Mouse (Mus musculus): Measurements from ENCODE around the gene Col4a1. TPM values are rescaled to one million over a fixed set of nuclear protein-coding genes. Genes with fewer than 3 reads are reported as not detected.

Col4a1 gene
- polyA plus RNA-seq, 1 experiment from 2014 or later = 115 TPM

- Histone ChIP-seq H3K4me3 (ENCODE audit: low read depth, low read length) (no peak overlapping the region), H3K4me2 (no peak overlapping the region), H3K27me3 (ENCODE audit: control insufficient read depth, insufficient read depth, low read length) (no peaks in the 10 kb centered on the region), H3K4me1 (ENCODE audit: control insufficient read depth, insufficient read depth, low read length) (no peaks in the 10 kb centered on the region), H3K9ac (ENCODE audit: low read length) (no peak overlapping the region), H3K27ac (ENCODE audit: low read depth, low read length) (no peak overlapping the region), H3K9me3 (ENCODE audit: control insufficient read depth, low read length) (no peaks in the 10 kb centered on the region), H3K36me3 (ENCODE audit: control insufficient read depth, insufficient read depth, low read length) (no peaks in the 10 kb centered on the region)
- no peak for ATAC-seq (ENCODE audit: low FRiP score)
- DNase-seq (ENCODE audit: low spot score, missing footprints) = no peak
- WGBS = 91% methylated on average over 13 of the region's 13 CpGs
These were observed 55.3 kb downstream of the Col4a1 start for GRCm38 (mm10) chr8:11257079-11258017.

GRCm38 (mm10) chr8:11256405-11256804 is 56.2 kb downstream of the Col4a1 start:
- no peak overlapping the region for H3K27ac ChIP-seq (ENCODE audit: low read depth, low read length)
- H3K4me3 ChIP-seq (ENCODE audit: low read depth, low read length) = no peak overlapping the region

DNA sequence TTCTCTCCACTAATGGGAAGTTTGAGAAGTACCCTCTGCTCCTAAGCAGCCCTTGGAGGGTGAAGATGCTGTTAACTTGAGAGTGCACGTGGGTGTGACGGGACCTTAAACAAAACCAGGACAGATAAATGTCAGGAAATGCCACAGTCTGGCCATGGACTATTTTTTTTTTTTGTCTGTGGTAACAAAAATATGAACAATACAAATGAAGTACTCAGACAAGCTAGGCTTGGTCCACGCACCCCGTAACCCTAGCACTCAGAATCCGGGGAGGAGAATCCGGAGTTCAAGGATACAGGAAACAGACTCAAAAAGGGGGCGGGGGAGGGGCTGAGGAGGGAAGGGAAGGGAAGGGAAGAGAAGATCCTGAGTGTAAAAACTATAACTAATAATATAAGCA is 56.9 kb downstream of the Col4a1 start:
- H3K4me3 ChIP-seq (ENCODE audit: low read depth, low read length) = no peak overlapping the region
- H3K4me2 ChIP-seq = no peak overlapping the region
- no peaks in the 10 kb centered on the region for H3K9me3 ChIP-seq (ENCODE audit: control insufficient read depth, low read length)
- no peaks in the 10 kb centered on the region for H3K4me1 ChIP-seq (ENCODE audit: control insufficient read depth, insufficient read depth, low read length)
- 84% methylated on average over 7 of the region's 7 CpGs for WGBS
- DNase-seq (ENCODE audit: low spot score, missing footprints) (no peak), ATAC-seq (ENCODE audit: low FRiP score) (no peak)
- H3K27me3 ChIP-seq (ENCODE audit: control insufficient read depth, insufficient read depth, low read length) = no peaks in the 10 kb centered on the region
- H3K27ac ChIP-seq (ENCODE audit: low read depth, low read length) = no peak overlapping the region
- H3K9ac ChIP-seq (ENCODE audit: low read length) = no peak overlapping the region
- H3K36me3 ChIP-seq (ENCODE audit: control insufficient read depth, insufficient read depth, low read length) = no peaks in the 10 kb centered on the region

More at GRCm38 (mm10) chr8:11256405-11256804, 56.2 kb downstream of the Col4a1 start:
- no peak overlapping the region for H3K4me2 ChIP-seq
- ATAC-seq (ENCODE audit: low FRiP score) (no peak), DNase-seq (ENCODE audit: low spot score, missing footprints) (no peak)
- no peak overlapping the region for H3K9ac ChIP-seq (ENCODE audit: low read length)
- WGBS = 81% methylated on average over 7 of the region's 7 CpGs
- H3K27me3 ChIP-seq (ENCODE audit: control insufficient read depth, insufficient read depth, low read length) = no peaks in the 10 kb centered on the region
- H3K9me3 ChIP-seq (ENCODE audit: control insufficient read depth, low read length) = no peaks in the 10 kb centered on the region
- H3K4me1 ChIP-seq (ENCODE audit: control insufficient read depth, insufficient read depth, low read length) = no peaks in the 10 kb centered on the region
- H3K36me3 ChIP-seq (ENCODE audit: control insufficient read depth, insufficient read depth, low read length) = no peaks in the 10 kb centered on the region

DNA sequence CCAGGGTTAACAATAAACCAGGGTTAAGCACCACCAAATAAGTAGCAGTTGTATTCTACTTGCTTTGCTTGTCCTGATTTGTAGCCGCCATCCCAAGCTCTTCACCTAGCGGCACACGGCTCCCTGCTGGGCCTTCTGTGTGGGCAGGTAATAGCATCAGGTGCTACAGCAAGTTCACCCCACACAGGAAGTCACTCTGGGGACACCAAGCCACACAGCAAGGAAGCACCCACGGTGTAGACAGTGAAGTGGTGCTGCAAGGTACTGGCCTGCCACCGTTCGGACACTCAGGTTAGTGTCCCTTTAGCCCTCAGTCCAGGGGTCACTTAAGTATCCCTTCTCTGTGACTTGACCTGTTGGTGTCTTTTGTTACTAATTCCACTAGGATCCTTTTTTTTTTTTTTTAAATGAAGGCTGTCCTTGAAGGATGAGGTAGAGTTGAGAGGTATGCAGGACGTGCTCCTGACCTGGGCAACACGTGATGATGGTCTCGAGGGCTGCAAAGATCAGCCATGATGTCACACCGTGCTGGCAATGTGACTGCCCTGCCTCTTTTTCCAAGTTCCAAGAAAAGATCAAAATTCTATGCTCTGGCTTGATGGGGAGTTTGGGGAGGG is 57.6 kb downstream of the Col4a1 start:
- no peaks in the 10 kb centered on the region for H3K36me3 ChIP-seq (ENCODE audit: control insufficient read depth, insufficient read depth, low read length)
- no peak overlapping the region for H3K4me3 ChIP-seq (ENCODE audit: low read depth, low read length)
- ATAC-seq (ENCODE audit: low FRiP score) (no peak), DNase-seq (ENCODE audit: low spot score, missing footprints) (no peak)
- no peak overlapping the region for H3K9ac ChIP-seq (ENCODE audit: low read length)
- WGBS = 88% methylated on average over 10 of the region's 10 CpGs
- no peaks in the 10 kb centered on the region for H3K27me3 ChIP-seq (ENCODE audit: control insufficient read depth, insufficient read depth, low read length)
- H3K4me2 ChIP-seq = no peak overlapping the region
- no peaks in the 10 kb centered on the region for H3K4me1 ChIP-seq (ENCODE audit: control insufficient read depth, insufficient read depth, low read length)
- H3K27ac ChIP-seq (ENCODE audit: low read depth, low read length) = no peak overlapping the region
- no peaks in the 10 kb centered on the region for H3K9me3 ChIP-seq (ENCODE audit: control insufficient read depth, low read length)

DNA sequence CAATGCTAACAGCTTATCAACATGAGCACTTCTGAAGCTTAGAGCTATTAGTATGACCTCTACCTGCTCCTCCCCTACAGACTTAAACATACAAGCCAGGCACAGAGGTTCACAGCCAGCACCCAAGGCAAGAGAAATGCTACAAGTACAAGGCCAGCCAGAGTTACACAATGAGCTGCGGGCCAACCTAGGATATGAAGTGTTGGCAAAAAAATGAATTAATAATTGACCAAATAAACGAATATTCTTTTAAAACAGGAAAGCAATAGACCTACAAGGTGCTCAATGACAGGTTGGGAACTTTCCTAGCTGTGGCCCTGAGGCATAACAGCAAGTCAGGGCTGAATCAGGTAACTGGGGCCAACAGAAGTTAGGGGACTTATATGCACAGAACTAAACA is 58.1 kb downstream of the Col4a1 start:
- H3K9ac ChIP-seq (ENCODE audit: low read length) = no peak overlapping the region
- WGBS = 84% methylated on average over 2 of the region's 2 CpGs
- H3K36me3 ChIP-seq (ENCODE audit: control insufficient read depth, insufficient read depth, low read length) = no peaks in the 10 kb centered on the region
- H3K4me2 ChIP-seq = no peak overlapping the region
- H3K27me3 ChIP-seq (ENCODE audit: control insufficient read depth, insufficient read depth, low read length) = no peaks in the 10 kb centered on the region
- no peak for DNase-seq (ENCODE audit: low spot score, missing footprints)
- H3K9me3 ChIP-seq (ENCODE audit: control insufficient read depth, low read length) = no peaks in the 10 kb centered on the region
- H3K27ac ChIP-seq (ENCODE audit: low read depth, low read length) = no peak overlapping the region
- no peak for ATAC-seq (ENCODE audit: low FRiP score)
- no peaks in the 10 kb centered on the region for H3K4me1 ChIP-seq (ENCODE audit: control insufficient read depth, insufficient read depth, low read length)
- H3K4me3 ChIP-seq (ENCODE audit: low read depth, low read length) = no peak overlapping the region

DNA sequence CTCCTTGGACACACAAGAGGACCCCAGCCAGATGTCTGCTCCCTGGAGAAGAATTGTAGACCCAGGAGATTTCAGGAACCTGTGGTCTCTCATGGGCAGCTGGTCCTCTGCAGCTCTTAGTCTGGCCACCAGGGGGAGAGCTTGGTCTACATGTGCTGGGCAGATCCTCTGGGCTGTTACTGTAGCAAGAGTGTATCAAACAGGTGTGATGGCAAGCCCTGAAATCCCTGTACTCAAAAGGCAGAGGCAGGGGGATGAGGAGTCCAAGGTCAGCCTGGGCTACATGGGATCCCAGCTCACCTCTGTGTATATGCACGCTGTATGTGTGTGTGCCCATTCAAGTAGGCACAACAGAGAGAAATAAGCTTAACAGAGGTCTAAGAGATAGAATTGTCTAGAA is 59.1 kb downstream of the Col4a1 start:
- no peaks in the 10 kb centered on the region for H3K4me1 ChIP-seq (ENCODE audit: control insufficient read depth, insufficient read depth, low read length)
- DNase-seq (ENCODE audit: low spot score, missing footprints) (peak; percentile 98), ATAC-seq (ENCODE audit: low FRiP score) (peak; percentile 59)
- H3K9me3 ChIP-seq (ENCODE audit: control insufficient read depth, low read length) = no peaks in the 10 kb centered on the region
- no peak overlapping the region for H3K4me3 ChIP-seq (ENCODE audit: low read depth, low read length)
- H3K9ac ChIP-seq (ENCODE audit: low read length) = no peak overlapping the region
- no peaks in the 10 kb centered on the region for H3K27me3 ChIP-seq (ENCODE audit: control insufficient read depth, insufficient read depth, low read length)
- no peaks in the 10 kb centered on the region for H3K36me3 ChIP-seq (ENCODE audit: control insufficient read depth, insufficient read depth, low read length)
- no peak overlapping the region for H3K27ac ChIP-seq (ENCODE audit: low read depth, low read length)
- 69% methylated on average over 1 of the region's 1 CpGs for WGBS
- H3K4me2 ChIP-seq = no peak overlapping the region

GRCm38 (mm10) chr8:11253041-11253440 is 59.6 kb downstream of the Col4a1 start:
- no peak overlapping the region for H3K27ac ChIP-seq (ENCODE audit: low read depth, low read length)
- no peaks in the 10 kb centered on the region for H3K36me3 ChIP-seq (ENCODE audit: control insufficient read depth, insufficient read depth, low read length)
- no peak overlapping the region for H3K4me3 ChIP-seq (ENCODE audit: low read depth, low read length)
- H3K9ac ChIP-seq (ENCODE audit: low read length) = no peak overlapping the region
- H3K9me3 ChIP-seq (ENCODE audit: control insufficient read depth, low read length) = no peaks in the 10 kb centered on the region
- 91% methylated on average over 10 of the region's 10 CpGs for WGBS
- no peaks in the 10 kb centered on the region for H3K4me1 ChIP-seq (ENCODE audit: control insufficient read depth, insufficient read depth, low read length)
- DNase-seq (ENCODE audit: low spot score, missing footprints) (no peak), ATAC-seq (ENCODE audit: low FRiP score) (no peak)
- no peaks in the 10 kb centered on the region for H3K27me3 ChIP-seq (ENCODE audit: control insufficient read depth, insufficient read depth, low read length)
- H3K4me2 ChIP-seq = no peak overlapping the region

DNA sequence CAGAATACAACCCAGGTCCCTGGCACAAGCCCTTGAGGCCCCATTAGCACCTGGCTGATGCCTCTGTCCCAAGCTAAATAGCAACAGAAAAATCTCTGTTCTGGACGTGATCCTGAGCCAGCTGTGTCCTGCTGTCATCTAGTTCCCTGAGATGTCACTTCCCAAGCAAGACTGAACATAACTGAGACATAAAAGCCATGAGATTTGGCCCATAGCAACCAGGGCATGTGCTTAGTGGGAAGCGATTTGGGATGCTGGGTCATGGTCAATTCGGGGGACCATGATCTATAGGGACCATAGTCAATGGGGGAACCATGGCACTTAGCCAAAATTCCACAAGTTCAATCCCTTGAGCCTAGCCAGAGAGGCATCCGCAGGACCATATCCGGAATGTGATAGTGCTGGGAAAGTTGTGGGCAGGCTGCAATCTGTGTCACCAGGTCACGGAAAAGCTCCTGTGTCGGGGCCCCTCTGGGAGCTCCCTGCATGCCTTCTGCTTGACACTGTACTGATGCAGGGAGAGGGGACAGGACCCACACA is 60.3 kb downstream of the Col4a1 start:
- Histone ChIP-seq H3K27me3 (ENCODE audit: control insufficient read depth, insufficient read depth, low read length) (no peaks in the 10 kb centered on the region), H3K36me3 (ENCODE audit: control insufficient read depth, insufficient read depth, low read length) (no peaks in the 10 kb centered on the region), H3K4me2 (no peak overlapping the region), H3K27ac (ENCODE audit: low read depth, low read length) (no peak overlapping the region), H3K9me3 (ENCODE audit: control insufficient read depth, low read length) (no peaks in the 10 kb centered on the region), H3K9ac (ENCODE audit: low read length) (no peak overlapping the region), H3K4me1 (ENCODE audit: control insufficient read depth, insufficient read depth, low read length) (no peaks in the 10 kb centered on the region), H3K4me3 (ENCODE audit: low read depth, low read length) (no peak overlapping the region)
- DNase-seq (ENCODE audit: low spot score, missing footprints) (no peak), ATAC-seq (ENCODE audit: low FRiP score) (no peak)
- WGBS = 77% methylated on average over 7 of the region's 7 CpGs

GRCm38 (mm10) chr8:11250149-11250548 is 62.5 kb downstream of the Col4a1 start:
- 89% methylated on average over 8 of the region's 8 CpGs for WGBS

More at GRCm38 (mm10) chr8:11250149-11250548, 62.5 kb downstream of the Col4a1 start:
- Histone ChIP-seq H3K27ac (ENCODE audit: low read depth, low read length) (no peak overlapping the region), H3K9ac (ENCODE audit: low read length) (no peak overlapping the region), H3K36me3 (ENCODE audit: control insufficient read depth, insufficient read depth, low read length) (no peaks in the 10 kb centered on the region), H3K4me2 (no peak overlapping the region), H3K4me3 (ENCODE audit: low read depth, low read length) (no peak overlapping the region), H3K9me3 (ENCODE audit: control insufficient read depth, low read length) (no peaks in the 10 kb centered on the region), H3K27me3 (ENCODE audit: control insufficient read depth, insufficient read depth, low read length) (no peaks in the 10 kb centered on the region), H3K4me1 (ENCODE audit: control insufficient read depth, insufficient read depth, low read length) (no peaks in the 10 kb centered on the region)
- DNase-seq (ENCODE audit: low spot score, missing footprints) (no peak), ATAC-seq (ENCODE audit: low FRiP score) (no peak)

Data from midbrain, embryonic 11.5 days (tissue).